Mouse (Mus musculus): ENCODE results near the gene Kcnb1. TPM values are rescaled to one million over a fixed set of nuclear protein-coding genes. Genes with fewer than 3 reads are reported as not detected.

Kcnb1 gene
- polyA plus RNA-seq, 1 experiment from 2014 or later: 2.3 TPM

GRCm38 (mm10) chr2:167060360-167060759 lies 129.6 kb downstream of the Kcnb1 start:
- ATAC-seq: no peak
- Histone ChIP-seq H3K27ac (no peak overlapping the region), H3K27me3 (no peaks in the 10 kb centered on the region), H3K9ac (replicated peaks) (peak overlapping the region; percentile 56), H3K4me1 (replicated peaks) (peaks cover 37% of the 10 kb centered on the region), H3K36me3 (peaks cover 49% of the 10 kb centered on the region), H3K4me3 (replicated peaks) (no peak overlapping the region), H3K9me3 (no peaks in the 10 kb centered on the region), H3K4me2 (replicated peaks) (peak overlapping the region; percentile 7; the same call in 1 of the 2 replicates)
- WGBS: 78% methylated on average over 3 of the region's 3 CpGs

GRCm38 (mm10) chr2:167059960-167060359 lies 130.0 kb downstream of the Kcnb1 start:
- H3K27me3 ChIP-seq: no peaks in the 10 kb centered on the region
- peaks cover 49% of the 10 kb centered on the region for H3K36me3 ChIP-seq
- H3K27ac ChIP-seq: no peak overlapping the region
- ATAC-seq: no peak
- no peak overlapping the region for H3K4me2 ChIP-seq (replicated peaks)
- no peaks in the 10 kb centered on the region for H3K9me3 ChIP-seq
- H3K9ac ChIP-seq (replicated peaks): peak overlapping the region; percentile 56; the same call in 1 of the 2 replicates
- H3K4me1 ChIP-seq (replicated peaks): peaks cover 33% of the 10 kb centered on the region
- WGBS: 68% methylated on average over 12 of the region's 12 CpGs
- no peak overlapping the region for H3K4me3 ChIP-seq (replicated peaks)

- Histone ChIP-seq H3K4me2 (replicated peaks) (no peak overlapping the region), H3K27me3 (no peaks in the 10 kb centered on the region), H3K9me3 (no peaks in the 10 kb centered on the region), H3K27ac (no peak overlapping the region), H3K9ac (replicated peaks) (peak overlapping the region; percentile 39), H3K4me1 (replicated peaks) (peaks cover 29% of the 10 kb centered on the region), H3K4me3 (replicated peaks) (no peak overlapping the region), H3K36me3 (peaks cover 50% of the 10 kb centered on the region)
- 41% methylated on average over 8 of the region's 8 CpGs for WGBS
- ATAC-seq: no peak
Measured at GRCm38 (mm10) chr2:167059536-167059935, 130.4 kb downstream of the Kcnb1 start.

DNA sequence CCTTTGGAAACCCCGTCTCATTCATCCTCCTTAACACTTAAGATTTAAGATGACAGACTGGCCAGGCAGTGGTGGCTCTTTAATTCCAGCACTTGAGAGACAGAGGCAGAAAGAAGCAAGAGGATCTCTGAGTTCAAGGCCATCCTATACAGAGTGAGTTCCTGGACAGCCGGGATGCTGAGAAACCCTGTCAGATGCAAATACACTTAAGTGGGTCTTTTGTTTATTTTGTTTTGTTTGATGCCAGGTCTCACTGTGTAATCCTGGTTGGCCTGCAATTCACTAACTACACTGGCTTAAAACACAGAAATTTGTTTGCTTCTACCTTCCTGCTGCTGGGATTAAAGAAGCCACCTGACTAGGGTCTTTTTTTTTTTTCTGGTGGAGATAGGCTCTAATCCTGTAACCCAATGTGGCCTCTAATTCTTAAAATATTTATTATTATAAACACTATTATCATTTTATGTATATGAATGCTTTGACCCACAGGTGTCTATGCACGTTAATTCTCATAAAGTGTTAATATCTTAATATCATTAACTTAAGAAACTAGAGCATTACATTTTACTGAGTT lies 131.1 kb downstream of the Kcnb1 start:
- Histone ChIP-seq H3K9me3 (no peaks in the 10 kb centered on the region), H3K4me2 (replicated peaks) (no peak overlapping the region), H3K9ac (replicated peaks) (no peak overlapping the region), H3K4me1 (replicated peaks) (peaks cover 28% of the 10 kb centered on the region), H3K27me3 (no peaks in the 10 kb centered on the region), H3K27ac (no peak overlapping the region), H3K4me3 (replicated peaks) (no peak overlapping the region), H3K36me3 (peaks cover 54% of the 10 kb centered on the region)
- WGBS: 64% methylated on average over 3 of the region's 3 CpGs
- ATAC-seq: no peak

DNA sequence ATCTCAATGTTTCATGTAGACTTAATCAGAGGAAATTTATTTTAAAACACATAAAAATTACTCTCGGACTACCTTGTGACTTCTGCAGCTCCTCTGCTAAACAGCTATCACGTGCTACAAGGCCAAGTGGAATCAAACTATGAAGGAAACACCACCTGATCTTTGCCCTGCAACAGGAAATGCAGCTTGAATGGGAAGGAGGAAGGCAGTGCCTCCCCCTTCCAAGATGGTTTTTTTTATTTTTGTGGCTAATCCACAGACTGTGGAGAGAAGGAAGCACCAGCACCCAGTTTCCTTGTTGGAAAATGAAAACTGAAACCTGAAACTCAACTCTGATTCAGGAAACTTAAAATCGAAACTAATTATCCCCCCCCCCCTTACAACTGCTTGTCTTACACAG lies 131.8 kb downstream of the Kcnb1 start:
- Histone ChIP-seq H3K4me3 (replicated peaks) (no peak overlapping the region), H3K4me2 (replicated peaks) (no peak overlapping the region), H3K9ac (replicated peaks) (no peak overlapping the region), H3K27ac (no peak overlapping the region), H3K4me1 (replicated peaks) (peaks cover 35% of the 10 kb centered on the region), H3K27me3 (no peaks in the 10 kb centered on the region), H3K9me3 (no peaks in the 10 kb centered on the region), H3K36me3 (peaks cover 61% of the 10 kb centered on the region)
- 84% methylated on average over 3 of the region's 3 CpGs for WGBS
- no peak for ATAC-seq

GRCm38 (mm10) chr2:167056942-167057323 lies 133.0 kb downstream of the Kcnb1 start:
- 91% methylated on average over 5 of the region's 5 CpGs for WGBS
- peaks cover 70% of the 10 kb centered on the region for H3K36me3 ChIP-seq
- no peaks in the 10 kb centered on the region for H3K9me3 ChIP-seq
- no peak for ATAC-seq
- H3K4me3 ChIP-seq (replicated peaks): no peak overlapping the region
- no peak overlapping the region for H3K9ac ChIP-seq (replicated peaks)
- H3K4me2 ChIP-seq (replicated peaks): no peak overlapping the region
- H3K4me1 ChIP-seq (replicated peaks): peaks cover 36% of the 10 kb centered on the region
- no peaks in the 10 kb centered on the region for H3K27me3 ChIP-seq
- no peak overlapping the region for H3K27ac ChIP-seq

DNA sequence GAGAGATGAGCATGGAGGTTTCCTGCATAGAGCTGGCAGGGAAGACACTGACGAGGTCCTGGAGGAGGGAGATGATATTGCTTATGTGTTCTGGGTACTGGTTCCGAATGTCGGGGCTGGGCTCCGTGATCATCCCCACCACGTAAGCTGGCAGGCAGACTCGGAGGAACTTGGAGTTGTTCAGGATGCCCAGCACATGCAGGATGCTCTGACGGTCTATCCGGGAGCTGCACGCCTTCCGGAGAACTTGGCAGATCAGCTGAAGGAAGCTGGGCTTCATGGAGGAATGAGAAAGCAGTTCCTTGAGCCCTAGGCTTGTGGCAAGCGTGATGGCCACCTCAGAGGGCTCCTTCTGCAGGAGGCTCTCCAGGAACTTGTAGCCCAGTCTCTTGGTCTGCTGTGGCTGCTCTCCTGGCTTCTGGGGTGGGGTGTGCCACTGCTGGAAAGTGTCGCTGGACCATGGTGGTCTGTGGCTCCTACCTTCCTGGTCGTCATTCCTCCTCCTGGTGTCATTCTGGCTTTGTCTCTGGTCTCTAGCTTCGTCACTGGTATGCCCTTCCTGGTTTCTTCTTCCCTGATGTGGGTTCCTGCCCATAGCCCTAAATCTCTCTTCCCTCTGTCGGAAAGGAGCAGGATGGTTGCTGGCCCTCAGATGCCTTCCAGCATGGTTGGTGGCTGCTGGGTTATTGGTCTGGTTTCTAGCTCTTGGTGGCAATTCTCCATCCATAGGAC lies 133.6 kb downstream of the Kcnb1 start:
- no peaks in the 10 kb centered on the region for H3K27me3 ChIP-seq
- no peak for ATAC-seq
- no peak overlapping the region for H3K4me2 ChIP-seq (replicated peaks)
- H3K4me3 ChIP-seq (replicated peaks): no peak overlapping the region
- no peak overlapping the region for H3K9ac ChIP-seq (replicated peaks)
- H3K9me3 ChIP-seq: no peaks in the 10 kb centered on the region
- 95% methylated on average over 15 of the region's 15 CpGs for WGBS
- no peak overlapping the region for H3K27ac ChIP-seq
- H3K36me3 ChIP-seq: peaks cover 75% of the 10 kb centered on the region
- peaks cover 31% of the 10 kb centered on the region for H3K4me1 ChIP-seq (replicated peaks)

- peak overlapping the region; percentile 20; the same call in 1 of the 2 replicates for H3K9ac ChIP-seq (replicated peaks)
- WGBS: 93% methylated on average over 15 of the region's 15 CpGs
- peaks cover 21% of the 10 kb centered on the region for H3K4me1 ChIP-seq (replicated peaks)
- H3K36me3 ChIP-seq: peaks cover 81% of the 10 kb centered on the region
- H3K27ac ChIP-seq: no peak overlapping the region
- no peak overlapping the region for H3K4me3 ChIP-seq (replicated peaks)
- H3K9me3 ChIP-seq: no peaks in the 10 kb centered on the region
- H3K27me3 ChIP-seq: no peaks in the 10 kb centered on the region
- ATAC-seq: no peak
- H3K4me2 ChIP-seq (replicated peaks): no peak overlapping the region
Measured at GRCm38 (mm10) chr2:167055386-167055785, 134.6 kb downstream of the Kcnb1 start.

DNA sequence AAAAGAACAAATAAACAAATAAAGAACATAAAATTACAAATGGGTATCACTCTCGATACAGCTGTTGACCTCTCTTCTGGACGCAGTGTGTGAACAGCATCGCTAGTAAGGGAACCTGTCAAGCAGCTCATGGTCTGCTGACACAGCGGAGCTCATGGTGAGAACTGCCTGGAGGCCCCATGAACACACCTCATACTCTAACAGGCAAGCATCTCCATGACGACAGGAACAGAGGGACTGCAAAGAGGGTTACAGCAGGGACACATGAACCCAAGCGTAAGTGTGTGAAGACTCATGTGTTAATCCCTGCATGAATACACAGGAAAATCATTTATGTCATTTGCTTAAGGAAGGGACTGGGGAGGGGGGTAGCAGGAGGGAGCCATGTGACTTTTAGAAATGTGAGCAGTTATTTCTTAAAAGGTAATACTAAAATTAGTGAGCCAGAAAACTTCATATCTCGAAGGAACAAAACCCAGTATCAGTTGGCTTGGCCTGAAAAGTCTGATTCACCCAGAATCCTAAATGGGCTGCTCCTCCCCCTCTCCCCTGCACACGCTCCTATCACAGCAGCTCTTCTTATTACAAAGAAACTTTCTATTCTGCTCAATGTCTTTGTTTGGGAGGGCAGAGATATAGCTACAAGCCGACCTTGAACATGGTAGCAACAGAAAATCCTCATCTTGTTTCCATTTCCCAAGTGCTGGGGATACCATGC lies 136.7 kb downstream of the Kcnb1 start:
- no peak for ATAC-seq
- Histone ChIP-seq H3K4me3 (replicated peaks) (no peak overlapping the region), H3K9me3 (no peaks in the 10 kb centered on the region), H3K4me2 (replicated peaks) (no peak overlapping the region; the same call in 1 of the 2 replicates), H3K27ac (no peak overlapping the region), H3K9ac (replicated peaks) (peak overlapping the region; percentile 23; the same call in 1 of the 2 replicates), H3K27me3 (no peaks in the 10 kb centered on the region), H3K4me1 (replicated peaks) (peaks cover 11% of the 10 kb centered on the region), H3K36me3 (peaks cover 87% of the 10 kb centered on the region)
- 56% methylated on average over 9 of the region's 9 CpGs for WGBS

DNA sequence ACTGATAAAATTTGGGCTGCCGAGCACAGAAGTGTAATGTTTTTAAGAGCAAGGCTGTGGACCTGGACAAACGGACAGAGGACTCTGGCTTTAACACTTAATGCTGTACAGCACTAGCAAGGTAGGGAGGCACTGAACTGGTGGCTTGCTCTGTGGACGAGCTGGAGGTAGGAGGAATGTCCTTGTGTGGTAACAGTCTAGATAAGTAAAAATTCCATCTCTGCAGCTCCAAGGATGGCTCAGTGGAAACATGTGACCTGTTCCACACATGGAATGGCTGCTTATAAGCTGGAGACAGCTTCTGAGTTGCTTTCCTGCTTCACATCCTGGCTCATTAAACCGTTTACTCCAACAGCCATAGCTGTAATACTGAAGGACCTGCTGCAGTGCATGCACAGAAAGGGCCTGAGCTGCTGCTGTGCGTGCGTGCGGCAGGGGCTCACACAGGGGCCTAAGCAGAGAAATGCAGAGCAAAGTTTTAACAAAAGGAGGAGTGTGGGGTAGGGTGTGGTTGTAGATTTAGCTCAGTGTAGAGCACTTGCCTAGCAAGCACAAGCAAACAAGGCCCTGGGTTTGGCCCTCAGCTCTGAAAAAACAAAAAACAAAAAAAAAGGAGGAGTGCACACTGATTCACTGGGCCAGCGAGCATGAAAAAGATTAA lies 141.1 kb downstream of the Kcnb1 start:
- H3K9me3 ChIP-seq: no peaks in the 10 kb centered on the region
- H3K4me2 ChIP-seq (replicated peaks): no peak overlapping the region
- H3K27me3 ChIP-seq: no peaks in the 10 kb centered on the region
- 91% methylated on average over 8 of the region's 8 CpGs for WGBS
- H3K4me3 ChIP-seq (replicated peaks): no peak overlapping the region
- H3K27ac ChIP-seq: no peak overlapping the region
- peaks cover 10% of the 10 kb centered on the region for H3K4me1 ChIP-seq (replicated peaks)
- ATAC-seq: no peak
- peaks cover 85% of the 10 kb centered on the region for H3K36me3 ChIP-seq
- no peak overlapping the region for H3K9ac ChIP-seq (replicated peaks)

DNA sequence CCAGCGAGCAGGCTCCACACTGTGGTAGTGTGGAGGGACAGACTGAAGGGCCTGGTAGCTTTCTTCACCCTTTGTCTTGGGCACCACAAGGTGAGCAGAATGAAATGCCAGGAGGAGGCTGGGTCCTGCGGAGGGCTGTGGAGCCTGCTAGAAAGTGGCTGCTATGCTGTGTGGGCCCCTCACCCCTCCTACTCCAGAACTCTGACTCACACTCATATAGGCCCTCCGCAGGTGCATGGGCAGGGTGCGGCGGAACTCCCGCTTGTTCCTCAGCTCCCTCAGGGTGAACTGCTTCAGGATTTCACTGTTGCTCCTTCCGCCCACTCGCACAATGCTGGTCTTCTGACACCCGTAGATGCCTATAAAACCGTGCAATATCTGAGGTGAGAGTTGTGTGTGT lies 141.7 kb downstream of the Kcnb1 start:
- Histone ChIP-seq H3K27ac (no peak overlapping the region), H3K36me3 (peaks cover 85% of the 10 kb centered on the region), H3K9ac (replicated peaks) (no peak overlapping the region), H3K4me3 (replicated peaks) (no peak overlapping the region), H3K4me2 (replicated peaks) (no peak overlapping the region), H3K4me1 (replicated peaks) (peaks cover 4% of the 10 kb centered on the region), H3K27me3 (no peaks in the 10 kb centered on the region), H3K9me3 (no peaks in the 10 kb centered on the region)
- WGBS: 97% methylated on average over 10 of the region's 10 CpGs
- no peak for ATAC-seq
